Mouse (Mus musculus) T-helper 1 cell (primary cell): ENCODE results near the gene Dzip1.

Experiments used
- in situ Hi-C: fragments of 300-600 bp; cut with MboI, MseI; formaldehyde crosslinking; loops from one replicate; pipeline ENCODE4 v1.15.1; 2025; ENCODE audit warnings: high pct_unique_total_duplicates

The Dzip1 gene

DNA sequence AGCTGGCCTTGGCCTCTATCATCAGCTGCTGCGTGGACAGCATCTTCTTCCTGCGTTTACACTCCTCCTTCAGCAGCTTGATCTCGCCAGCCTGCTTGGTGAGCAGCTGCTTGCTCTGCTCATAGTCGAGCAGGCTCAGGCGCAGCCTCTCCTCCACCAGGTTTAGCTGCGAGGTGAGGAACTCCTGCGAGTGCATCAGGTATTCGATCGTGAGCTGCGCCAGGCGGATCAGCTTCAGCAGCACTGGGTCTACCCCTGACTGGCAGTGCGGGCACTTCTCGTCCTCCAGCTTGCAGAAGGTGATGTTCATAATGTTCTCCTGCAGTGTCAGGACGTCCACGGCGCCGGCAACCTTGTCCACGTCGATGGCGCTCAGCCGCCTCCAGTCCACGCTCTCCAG lies 3.0 kb downstream of the Dzip1 start:
- in situ Hi-C loops = no loop called here

DNA sequence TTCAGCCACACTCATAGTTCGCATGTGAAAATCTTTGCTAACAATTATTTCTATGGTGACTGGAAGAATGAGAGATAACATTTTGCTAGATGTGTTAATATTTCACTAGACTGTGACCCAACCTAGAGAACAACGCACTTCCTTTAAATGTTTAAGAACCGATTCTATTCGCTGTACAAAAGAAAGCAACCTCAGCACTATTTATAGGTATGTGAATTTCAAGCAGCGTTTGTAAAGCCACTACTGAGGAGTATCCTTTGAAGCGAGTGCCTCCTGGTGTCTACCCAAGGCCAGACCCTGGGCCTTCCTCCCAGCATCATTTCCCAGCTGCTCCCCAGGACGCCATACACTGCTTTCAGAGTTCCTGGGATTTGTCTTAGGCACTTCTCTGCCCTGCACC lies 4.6 kb downstream of the Dzip1 start:
- in situ Hi-C loops = no loop called here

DNA sequence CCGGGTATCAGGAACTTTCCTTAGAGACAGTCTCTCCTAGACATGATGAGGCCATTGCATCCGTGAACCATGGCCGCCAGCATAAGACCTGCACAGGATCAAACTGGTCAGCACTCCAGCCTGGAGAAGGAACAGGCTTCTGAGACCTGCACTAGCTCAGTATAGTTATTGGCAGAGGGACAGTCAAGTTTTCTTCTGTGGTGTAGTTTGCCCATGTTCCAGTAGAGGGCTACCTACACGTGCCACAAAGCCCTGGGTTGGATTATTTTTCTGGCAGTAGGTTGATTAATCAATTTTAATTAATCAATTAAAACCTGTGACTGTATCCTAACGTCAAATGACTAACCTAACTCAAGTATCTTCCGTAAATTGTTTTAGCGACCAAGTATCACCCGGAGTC lies 6.2 kb downstream of the Dzip1 start:
- in situ Hi-C loops = loop anchor here (10.0 kb wide), 1 partner anchor 296 kb away; no protein-coding TSS in a partner anchor

DNA sequence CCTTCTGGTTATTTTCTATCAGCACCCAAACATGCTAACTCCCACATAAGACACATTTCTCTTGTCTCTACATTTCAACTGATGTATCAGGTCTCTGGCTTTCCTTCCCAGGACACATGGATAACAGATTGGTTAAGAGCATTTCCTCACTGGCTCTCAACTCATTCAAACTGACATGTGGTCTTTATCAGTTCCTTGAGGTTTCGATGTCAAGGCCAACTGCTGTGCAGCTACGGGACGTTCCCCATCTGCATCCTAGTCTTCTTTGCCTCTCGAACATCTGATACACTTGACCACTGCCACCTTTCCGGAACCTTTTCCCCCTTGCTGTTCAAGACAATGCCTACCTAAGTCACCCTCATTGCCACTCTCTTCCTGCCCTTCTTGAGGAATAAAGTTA lies 11.6 kb downstream of the Dzip1 start:
- in situ Hi-C loops = loop anchor here (5.0 to 10.0 kb wide), 3 partner anchors 69 to 301 kb away; no protein-coding TSS in a partner anchor

DNA sequence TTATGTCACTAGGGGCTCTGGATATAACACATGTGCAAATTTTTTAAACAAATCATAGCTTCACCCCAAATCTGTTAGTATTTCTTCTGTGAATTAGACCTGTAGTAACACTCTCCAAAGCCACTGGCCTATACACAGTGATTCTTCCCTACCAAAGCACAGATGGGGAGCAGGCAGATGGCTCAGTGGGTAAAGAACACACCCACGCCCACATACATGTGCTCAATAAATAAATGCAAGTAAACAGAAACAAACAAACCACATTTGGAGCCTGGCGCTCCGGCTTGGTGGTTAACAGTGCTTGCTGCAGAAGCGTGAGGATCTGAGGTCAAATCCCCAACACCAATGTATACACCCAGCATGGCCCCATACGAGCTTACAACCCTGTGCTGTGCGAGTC lies 13.7 kb downstream of the Dzip1 start:
- in situ Hi-C loops = loop anchor here (5.0 to 10.0 kb wide), 3 partner anchors 71 to 303 kb away; no protein-coding TSS in a partner anchor

DNA sequence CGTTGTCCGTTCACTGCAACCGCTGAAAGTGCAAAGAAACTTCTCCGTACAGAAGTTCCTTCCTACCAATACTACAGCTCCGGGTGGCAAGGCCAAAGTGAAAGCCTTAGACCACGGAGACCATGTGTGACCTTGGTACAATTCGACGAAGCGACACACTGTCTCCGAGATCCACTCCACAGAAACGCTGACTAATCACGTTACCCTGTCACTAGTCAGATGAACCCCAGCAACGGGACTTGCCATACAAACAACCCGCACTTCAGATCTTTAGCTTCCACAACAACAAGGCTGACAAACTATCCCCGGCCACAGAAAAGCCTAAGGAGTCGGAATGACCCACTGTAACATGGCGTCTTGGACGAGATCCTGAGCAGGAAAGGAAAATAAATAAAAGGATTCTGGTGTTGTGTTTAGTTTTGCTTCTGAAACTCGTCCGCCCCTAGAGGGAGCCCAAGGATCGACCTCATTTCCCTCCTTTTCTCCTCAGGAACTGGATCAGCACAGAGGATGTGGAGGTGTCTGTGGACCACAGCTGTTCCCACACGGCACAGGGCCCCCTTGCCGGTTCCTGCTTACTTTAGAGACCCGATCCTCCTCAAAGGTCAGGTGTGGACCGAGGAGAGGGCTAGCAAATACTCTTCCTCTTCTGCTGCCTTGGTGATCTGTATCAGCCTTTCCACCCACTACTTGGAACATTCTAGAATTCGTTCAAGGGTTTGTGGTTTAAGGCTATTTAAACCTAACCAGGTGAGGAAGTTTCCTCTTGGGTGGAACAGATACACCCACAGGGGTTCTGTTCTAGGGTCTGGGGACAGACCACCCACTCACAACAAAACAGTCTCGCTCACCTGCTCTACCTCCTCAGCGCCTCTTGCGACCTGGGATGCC lies 14.7 kb downstream of the Dzip1 start:
- in situ Hi-C loops = loop anchor here (5.0 to 10.0 kb wide), 3 partner anchors 72 to 304 kb away; no protein-coding TSS in a partner anchor

DNA sequence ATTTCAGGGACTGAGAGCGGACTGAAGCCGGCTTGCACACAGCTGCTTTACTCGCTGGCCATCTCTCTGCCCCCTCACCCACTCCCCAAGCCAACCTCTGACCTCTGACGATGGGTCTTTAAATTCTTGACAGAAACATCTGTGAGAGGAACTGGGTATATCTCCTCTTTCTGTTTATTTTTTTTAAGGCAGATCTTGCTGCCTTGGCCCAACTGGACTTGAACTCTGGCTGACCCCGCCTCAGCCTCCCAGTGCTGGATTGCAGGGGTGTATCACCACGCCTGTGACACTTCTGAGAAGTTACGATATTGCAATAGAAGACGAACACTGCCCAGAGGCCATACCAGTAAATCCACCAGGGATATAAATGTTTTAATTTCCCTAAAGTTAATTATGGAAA lies 15.4 kb downstream of the Dzip1 start:
- in situ Hi-C loops = loop anchor here (5.0 to 10.0 kb wide), 3 partner anchors 72 to 305 kb away; no protein-coding TSS in a partner anchor

DNA sequence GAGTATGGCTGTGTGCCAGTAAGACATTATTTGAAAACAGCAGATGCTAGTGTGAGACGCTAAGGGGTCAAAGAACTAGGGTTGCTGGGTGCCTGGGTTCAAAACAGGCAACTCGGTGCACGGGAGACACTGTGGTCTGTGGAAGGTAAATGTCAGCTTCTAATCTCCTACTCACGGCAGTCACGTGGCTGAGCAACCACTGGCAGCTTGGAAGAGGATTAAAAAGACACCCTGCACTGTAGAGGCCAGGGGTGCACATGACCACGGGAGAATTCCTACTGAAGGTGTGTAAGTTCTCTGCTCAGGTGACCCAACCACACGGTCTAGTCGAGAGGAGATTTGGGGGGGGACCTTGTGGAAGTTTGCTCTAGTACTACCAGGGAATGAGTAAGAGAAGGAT lies 17.7 kb downstream of the Dzip1 start:
- in situ Hi-C loops = no loop called here

DNA sequence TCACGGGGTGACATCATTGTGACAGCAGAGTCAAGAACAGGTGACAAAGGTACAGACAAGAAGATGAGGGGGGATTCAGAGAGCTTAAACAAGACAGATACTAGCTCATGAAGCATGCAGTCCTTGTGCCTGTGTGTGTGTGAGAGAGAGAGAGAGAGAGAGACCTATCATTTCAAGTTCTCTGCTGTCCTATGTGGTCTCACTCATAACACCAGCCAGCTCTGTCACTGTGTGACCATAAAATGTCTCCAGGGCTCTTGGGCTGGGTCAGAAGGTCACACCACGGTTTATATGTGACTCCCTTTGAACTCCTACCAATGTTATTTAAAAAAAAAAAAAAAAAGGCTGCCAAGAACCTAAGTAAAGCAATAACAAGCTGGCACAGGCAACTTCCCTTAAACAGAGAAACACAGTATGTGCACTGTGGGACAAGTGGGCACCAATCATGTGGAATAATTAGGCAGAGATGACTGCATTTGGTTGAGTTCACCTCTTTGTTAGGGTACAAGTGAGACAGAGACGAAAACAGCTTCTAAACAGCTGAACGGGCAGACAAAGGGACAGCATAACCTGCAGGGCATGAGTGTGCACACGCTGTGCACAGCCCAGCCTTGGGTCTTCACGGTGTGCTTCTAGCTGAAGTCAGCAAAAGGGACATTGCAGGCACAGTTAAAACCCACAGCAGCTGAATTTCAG lies 21.2 kb downstream of the Dzip1 start:
- in situ Hi-C loops = no loop called here

DNA sequence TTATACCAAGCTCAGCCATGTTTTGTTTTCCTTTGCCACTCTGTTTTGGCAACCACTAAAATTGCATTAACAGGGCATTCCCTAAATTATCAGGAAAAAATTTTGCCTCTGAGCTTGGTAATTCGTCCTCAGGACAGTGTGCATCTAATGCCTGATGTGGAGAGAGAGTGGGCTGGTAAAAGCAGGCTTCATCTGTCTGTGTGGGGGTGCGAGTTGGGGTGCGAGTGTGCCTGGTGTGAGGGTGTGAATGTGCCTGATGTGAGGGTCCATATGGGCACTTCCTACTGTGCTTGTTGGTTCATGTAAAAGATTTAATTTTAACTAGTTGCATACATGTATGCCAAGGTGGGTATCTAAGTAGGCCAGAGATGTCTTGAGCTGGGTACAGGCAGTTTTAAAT lies 21.9 kb downstream of the Dzip1 start:
- in situ Hi-C loops = no loop called here

DNA sequence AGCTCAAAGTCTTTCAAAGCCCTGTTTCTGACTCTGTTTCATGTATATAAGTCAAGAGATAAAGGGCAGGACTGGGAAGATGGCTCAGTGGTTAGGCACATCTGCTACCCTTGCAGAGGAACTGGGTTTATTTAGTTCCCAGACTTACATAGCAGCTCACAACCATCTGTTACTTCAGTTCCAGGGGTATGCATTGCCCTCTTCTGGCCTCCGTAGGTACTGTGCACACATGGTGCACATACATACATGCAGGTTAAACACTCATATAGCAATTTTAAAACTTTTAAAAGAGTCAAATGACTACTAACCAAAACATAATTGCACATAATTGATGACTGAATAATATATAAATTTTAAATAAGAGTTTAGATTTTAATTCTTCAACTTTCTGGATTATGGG lies 24.3 kb downstream of the Dzip1 start:
- in situ Hi-C loops = no loop called here

DNA sequence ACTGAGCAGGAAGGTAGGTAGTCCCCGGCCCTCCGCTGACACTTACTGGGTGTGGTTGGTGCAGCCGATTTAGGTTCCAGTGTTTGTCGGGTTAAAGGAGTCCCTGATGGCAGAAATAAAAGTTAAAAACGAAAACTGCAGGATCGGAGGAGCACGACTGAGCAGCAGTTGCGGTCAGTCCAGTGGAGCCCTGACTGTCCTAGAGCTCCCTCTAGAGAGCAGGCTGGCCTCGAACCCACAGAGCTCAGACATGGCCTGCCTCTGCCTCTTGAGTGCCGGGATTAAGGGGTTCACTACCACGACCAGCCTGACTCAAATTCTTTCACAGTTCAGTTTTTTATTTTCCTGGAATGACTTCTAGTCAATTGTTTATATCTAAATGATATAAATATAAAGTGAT lies 25.3 kb downstream of the Dzip1 start:
- in situ Hi-C loops = no loop called here

DNA sequence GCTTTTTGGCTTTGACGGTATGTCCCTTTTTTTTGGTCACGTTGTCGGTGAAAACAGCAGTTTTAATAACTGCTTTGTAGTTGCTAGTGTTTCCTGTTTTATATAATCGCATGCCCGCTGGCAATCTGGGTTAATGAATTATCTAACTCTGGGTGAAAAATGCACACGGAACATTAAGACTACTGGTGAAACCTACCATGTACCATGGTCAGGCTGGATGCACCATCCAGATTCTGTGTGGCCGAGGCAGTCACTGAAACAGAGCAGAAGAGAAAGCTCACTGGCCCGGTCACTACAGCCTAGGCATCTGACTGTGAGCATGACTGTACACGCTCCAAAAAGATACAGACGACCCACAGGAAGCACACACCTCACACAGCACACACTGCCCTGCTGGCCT lies 29.6 kb downstream of the Dzip1 start:
- in situ Hi-C loops = no loop called here

DNA sequence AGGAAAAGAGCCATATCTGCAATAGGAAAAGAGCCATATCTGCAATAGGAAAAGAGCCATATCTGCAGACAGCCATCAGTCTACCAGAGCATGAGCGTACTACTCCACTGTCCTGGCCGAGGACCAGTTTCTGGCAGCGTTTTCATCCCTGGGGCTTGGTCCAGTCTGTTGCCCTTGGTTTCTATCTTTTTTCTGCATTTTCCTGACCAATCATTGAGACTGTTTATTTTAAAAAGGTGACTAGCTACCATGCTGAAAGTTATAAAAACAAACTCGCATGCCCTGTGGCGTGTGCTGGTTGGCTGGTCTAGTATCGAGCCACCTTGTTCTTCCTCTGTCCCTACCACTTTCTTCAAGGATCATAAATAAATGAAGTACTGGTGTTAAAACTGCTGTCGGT lies 30.0 kb downstream of the Dzip1 start:
- in situ Hi-C loops = no loop called here

DNA sequence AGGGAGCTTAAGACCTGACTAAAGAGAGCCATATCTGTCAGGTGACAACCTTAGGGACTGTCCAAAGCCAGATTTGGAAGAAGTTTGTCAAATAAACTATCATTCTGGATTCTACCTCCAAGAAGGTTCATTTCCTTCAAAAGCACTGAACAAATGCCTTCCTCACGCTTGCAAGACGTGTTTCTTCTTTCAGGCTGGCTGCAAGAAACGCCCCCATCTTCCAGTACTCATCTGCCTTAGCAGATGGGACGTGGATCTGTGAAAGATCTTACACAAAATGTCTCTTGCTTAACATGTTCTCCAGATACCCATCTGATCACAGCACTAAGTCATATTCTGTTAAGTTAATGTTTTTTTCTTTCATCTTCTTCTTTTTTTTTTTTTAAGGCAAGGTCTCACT lies 35.2 kb downstream of the Dzip1 start:
- in situ Hi-C loops = no loop called here

DNA sequence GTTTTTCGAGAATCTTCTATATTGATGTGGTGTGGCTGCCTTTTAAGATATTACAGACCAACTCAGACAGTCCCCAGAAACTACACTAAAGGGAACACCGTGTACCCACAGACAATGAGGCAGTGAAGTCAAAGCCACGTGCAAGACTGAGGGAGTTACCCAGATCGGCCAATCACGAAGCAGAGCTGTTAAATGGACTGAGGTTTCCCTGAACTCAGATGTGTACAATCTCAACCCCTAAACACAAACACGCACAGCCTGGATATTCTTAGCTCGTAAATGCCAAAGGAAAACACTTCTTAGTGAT lies 41.1 kb downstream of the Dzip1 start:
- in situ Hi-C loops = no loop called here

DNA sequence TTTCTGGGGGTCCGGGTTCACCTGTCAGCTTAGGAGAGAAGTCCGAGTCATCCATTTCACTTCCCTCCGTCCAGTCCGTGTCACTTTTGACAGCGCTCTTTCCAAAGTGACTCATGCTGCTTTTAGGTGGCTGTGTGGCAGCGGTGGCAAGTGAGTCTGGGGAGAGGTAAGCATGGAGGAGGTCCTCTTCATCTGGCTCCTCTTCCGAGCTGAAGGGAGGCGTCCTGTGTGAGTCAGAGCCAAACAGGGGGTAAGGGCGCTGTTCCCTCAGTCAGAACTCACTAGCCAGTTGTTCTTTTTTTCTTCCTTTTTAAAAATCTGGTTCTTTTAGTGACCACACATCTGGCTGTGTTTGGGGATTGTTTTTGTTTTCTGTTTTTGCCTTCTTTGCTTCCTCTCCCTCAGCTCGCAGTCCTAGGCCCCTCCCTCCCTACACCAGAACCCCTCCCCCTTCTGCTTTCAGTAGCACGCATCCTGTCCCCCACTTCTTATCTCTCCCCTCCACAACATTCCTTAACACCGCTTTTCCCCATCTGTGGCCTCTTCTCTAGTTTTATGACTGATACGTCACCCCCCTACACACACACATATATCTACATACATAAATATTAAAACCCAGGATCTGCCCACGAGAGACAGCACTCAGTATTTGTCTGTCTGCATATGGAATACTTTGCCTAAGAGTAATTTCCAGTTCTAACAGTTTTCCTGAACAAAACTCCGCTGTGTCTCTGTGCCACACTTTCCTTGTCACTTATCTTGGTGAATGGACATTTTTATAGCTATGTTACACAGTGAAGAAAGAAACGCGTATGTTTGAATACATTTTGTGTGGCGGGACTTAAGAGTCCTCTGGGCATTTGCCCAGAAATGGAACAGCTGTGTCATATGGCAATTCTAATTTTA lies 41.7 kb downstream of the Dzip1 start:
- in situ Hi-C loops = no loop called here

DNA sequence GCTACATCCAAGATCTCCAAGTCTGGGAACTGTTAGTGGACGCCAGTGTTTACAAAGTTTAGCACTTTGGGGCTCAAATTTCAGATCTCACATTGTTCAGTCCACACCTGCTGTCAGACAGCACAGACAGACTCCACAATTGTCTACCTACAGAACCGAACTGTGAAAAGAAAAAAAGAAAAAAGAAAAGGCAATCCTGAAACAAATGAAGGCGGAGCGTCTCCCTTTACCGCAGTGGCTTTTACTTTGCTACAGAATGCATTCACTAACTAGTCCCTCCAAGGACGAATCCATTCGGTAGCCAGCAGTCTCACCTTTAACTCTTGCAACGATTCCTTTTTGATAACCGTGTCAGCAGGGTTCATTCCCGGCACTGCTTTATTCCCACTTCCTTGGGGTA lies 44.6 kb downstream of the Dzip1 start:
- in situ Hi-C loops = no loop called here

DNA sequence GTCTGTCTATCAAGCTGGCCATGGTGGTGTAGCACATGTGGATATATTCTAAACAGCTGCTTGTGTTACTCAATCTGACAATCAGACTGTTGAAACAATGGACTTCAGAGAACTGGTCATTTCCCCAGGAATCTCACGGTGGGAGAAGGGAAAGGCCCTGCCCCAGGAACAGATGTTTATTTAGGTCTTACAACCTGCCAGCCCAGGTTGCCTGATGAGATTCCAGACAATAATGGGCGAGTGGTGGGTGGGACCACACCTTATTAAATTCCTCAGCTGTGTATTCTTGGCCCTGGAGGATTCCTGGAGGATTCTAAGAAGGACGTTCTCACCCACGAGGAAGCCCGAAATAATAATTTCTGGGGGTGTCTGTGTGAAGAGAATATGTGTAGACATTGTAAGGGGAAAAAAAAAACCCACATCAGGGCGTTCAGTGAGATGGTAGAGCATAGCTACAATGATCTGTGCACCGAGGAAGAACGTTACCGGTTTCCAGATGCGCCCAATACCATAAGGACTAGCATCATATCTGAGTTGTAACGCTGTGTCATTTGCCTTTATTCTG lies 46.8 kb downstream of the Dzip1 start:
- in situ Hi-C loops = no loop called here

DNA sequence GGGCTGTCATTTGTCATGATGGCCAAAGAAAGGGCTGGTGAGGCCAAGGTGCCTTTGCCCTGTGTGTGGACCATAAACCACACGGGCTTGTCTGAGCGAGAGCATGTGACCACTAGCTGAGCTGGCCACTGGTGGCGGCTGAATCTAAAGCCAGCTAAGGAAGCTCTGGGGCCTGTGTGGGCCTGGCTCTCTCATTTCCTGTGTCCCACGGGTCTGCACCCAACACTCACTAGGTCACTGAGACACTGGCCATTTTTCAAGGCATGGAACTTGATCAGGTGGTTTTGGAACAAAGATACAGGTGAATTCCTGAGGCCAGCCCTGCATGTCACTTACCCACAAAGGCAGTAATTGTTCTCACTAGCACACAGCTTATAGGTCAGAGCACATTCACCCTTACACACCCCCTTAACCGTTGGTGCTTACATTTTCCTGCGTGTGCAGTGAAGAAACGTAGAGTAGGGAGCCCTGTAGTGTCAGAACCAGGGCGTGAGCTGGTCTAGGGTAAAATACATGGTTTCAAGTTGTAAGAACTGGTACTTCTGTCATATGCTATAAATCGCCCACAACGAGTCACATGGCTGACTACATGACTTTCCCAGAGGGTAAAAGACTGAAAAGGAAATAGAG lies 50.4 kb downstream of the Dzip1 start:
- in situ Hi-C loops = no loop called here

DNA sequence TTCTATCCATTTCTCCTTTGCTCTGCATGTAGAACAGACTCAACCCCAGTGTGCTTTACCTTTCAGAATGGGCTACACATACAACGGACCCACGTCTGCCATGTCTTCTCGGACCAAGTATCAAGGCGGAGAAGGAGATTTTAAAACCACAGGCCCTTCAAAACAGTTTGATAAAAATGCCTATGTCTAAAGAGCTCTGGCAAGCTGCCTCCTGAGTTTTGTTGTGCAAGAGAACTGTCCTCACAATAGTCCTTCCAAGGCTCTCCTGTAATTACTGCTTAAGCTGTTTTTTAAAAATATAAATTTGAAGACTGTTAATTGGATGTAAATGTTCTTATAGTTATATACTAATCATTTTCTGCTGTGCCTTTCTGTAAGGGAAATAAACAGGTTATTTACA lies 51.1 kb downstream of the Dzip1 start:
- in situ Hi-C loops = no loop called here
